Mouse (Mus musculus) kidney, embryonic 16.5 days (tissue): ENCODE data around the gene Gm906. TPM values are rescaled to one million over a fixed set of nuclear protein-coding genes. Genes with fewer than 3 reads are reported as not detected.
"Not testable (repeated sequence)": the region's sequence is repeated elsewhere in the genome, so short reads cannot be mapped to it uniquely, and the experiment has no call there.

ENCODE experiments used
- ATAC-seq: fragments of 200-750 bp; cut with Nextera tagmentation; 2 replicates; pipeline ENCODE4 v1.8.0; 2017; ENCODE audit warnings: moderate TSS enrichment; ENCODE audit not compliant: low FRiP score, low TSS enrichment
- H3K27ac ChIP-seq: fragments of 300-500 bp; sonication (generic); 2 replicates; pipeline ENCODE4 v1.5.1; 2014; ENCODE audit warnings: low read length
- H3K27me3 ChIP-seq: fragments of 300-500 bp; sonication (generic); 2 replicates; pipeline ENCODE4 v1.6.1; 2014; ENCODE audit warnings: low read length, control low read depth, mixed read lengths; ENCODE audit not compliant: insufficient read depth
- H3K36me3 ChIP-seq: fragments of 300-500 bp; sonication (generic); 2 replicates; pipeline ENCODE4 v1.6.1; 2014; ENCODE audit warnings: low read length, control low read depth, mixed read lengths; ENCODE audit not compliant: insufficient read depth
- H3K4me1 ChIP-seq: fragments of 300-500 bp; sonication (generic); 2 replicates; pipeline ENCODE4 v1.6.1; 2014; ENCODE audit warnings: low read length, control low read depth, mixed read lengths; ENCODE audit not compliant: insufficient read depth
- H3K4me2 ChIP-seq: fragments of 300-500 bp; sonication (generic); replicated peaks from 2 replicates; pipeline ENCODE4 v1.6.1; 2014; ENCODE audit warnings: low read depth, low read length
- H3K4me3 ChIP-seq: fragments of 300-500 bp; sonication (generic); 2 replicates; pipeline ENCODE4 v1.5.1; 2014; ENCODE audit warnings: mild to moderate bottlenecking, low read length
- H3K9ac ChIP-seq: fragments of 300-500 bp; sonication (generic); replicated peaks from 2 replicates; pipeline ENCODE4 v1.6.1; 2014; ENCODE audit warnings: low read length
- H3K9me3 ChIP-seq: fragments of 300-500 bp; sonication (generic); 2 replicates; pipeline ENCODE4 v1.6.1; 2016; ENCODE audit warnings: low read length, control low read depth
- WGBS: fragments of 180-500 bp; shearing (Covaris S2); extraction: QIAGEN DNeasy Blood & Tissue Kit; methylation state at CpG from one replicate; pipeline ENCODE4 v1.1.7; 2014; 5-methylcytosine and 5-hydroxymethylcytosine counted together
- microRNA-seq: library from miRNA; unstranded; fragments of <30 nt; microRNA quantifications from one replicate; pipeline ENCODE4, GENCODE M21; 2016
- polyA plus RNA-seq: library from polyadenylated mRNA; unstranded; fragments of >200 nt; fragmentation: Nextera tagmentation; extraction: Ambion mirVana; gene quantifications from 2 replicates; pipeline ENCODE4 v1.2.1, GENCODE M21; 2015

Gm906 gene
- 0.11 and 0.12 TPM in 2 replicates for polyA plus RNA-seq

GRCm38 (mm10) chr13:50250208-50250607 is at the start of gene Gm906:
Gene Gm906, minus strand, starts transcription at chr13:50250308.
- not testable (repeated sequence) for H3K9ac ChIP-seq, H3K36me3 ChIP-seq, H3K27ac ChIP-seq, ATAC-seq, H3K4me3 ChIP-seq, H3K4me1 ChIP-seq, H3K9me3 ChIP-seq, H3K27me3 ChIP-seq, H3K4me2 ChIP-seq
- 53% methylated on average over 3 of the region's 3 CpGs for WGBS

DNA sequence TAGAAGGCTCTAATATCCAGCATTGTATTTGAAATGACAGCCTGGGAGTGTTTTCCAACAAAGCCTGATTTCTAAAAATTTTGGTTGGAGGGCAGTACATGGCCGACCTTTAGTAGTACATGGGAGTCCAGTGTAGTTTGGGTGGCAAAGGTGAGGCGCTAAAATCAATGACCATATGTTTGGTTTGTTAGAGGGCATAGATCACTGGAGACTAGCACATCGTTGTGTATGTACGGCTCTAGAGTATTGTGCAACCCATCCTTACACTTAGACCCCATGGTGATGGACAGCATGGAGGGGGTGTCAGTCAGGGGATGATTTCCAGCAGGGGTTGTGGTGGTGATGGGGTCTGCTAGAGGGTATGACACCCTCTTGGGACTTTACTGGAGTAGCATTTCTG is 33.2 kb upstream of the Gm906 start:
- not testable (repeated sequence) for ATAC-seq, H3K27ac ChIP-seq, H3K4me2 ChIP-seq, H3K36me3 ChIP-seq, H3K4me1 ChIP-seq, H3K9ac ChIP-seq, H3K4me3 ChIP-seq, H3K9me3 ChIP-seq, H3K27me3 ChIP-seq
- 63% methylated on average over 1 of the region's 4 CpGs for whole genome bisulfite sequencing

DNA sequence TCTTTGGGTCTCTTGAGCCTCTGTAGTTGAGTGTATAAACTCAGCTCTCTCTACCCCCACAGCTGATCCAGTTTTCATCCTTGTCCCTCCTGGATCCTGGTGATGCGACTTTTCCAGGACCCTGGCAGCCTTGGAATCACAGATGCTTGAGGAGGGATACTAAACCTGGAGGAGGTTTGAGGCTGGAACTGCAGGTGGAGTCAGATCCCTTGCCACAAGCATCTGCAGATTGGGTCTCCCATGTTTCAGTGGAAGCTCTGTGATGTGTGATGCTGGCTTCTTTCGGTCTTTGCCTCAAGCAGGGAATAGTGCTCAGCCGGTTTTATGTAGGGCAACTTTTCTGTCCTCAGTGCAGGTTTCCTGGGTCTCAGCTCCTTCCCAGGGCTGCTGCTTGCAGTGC is 13.6 kb downstream of the Gm906 start:
- Histone ChIP-seq H3K36me3 (no peaks in the 10 kb centered on the region), H3K4me1 (no peaks in the 10 kb centered on the region), H3K4me2 (no peak overlapping the region), H3K27me3 (no peaks in the 10 kb centered on the region), H3K4me3 (no peak overlapping the region), H3K9me3 (no peaks in the 10 kb centered on the region), H3K27ac (no peak overlapping the region), H3K9ac (no peak overlapping the region)
- WGBS, result 88% methylated on average over 3 of the region's 3 CpGs
- no peak for ATAC-seq

DNA sequence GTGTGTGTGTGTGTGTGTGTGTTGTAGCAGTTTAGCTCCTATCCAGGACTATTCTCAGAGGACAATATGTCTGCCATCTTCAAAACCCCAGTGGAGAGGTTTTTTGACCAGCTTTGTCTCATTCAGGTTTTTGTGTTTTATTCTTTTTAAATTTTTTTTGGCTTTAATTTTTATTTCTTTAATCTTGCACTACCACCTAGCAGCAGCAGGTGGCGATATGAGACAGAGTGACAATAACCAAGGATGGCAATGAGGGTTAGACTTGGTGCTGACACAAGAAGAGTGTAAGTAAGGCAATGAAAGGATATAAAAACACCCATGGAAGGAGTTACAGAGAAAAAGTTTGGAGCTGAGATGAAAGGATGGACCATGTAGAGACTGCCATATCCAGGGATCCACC is 38.3 kb downstream of the Gm906 start:
- not testable (repeated sequence) for H3K4me2 ChIP-seq, H3K9ac ChIP-seq, H3K4me3 ChIP-seq, H3K9me3 ChIP-seq, ATAC-seq, H3K27ac ChIP-seq, H3K27me3 ChIP-seq, H3K4me1 ChIP-seq, H3K36me3 ChIP-seq
- WGBS, result 0% methylated on average over 1 of the region's 1 CpGs

GRCm38 (mm10) chr13:50210191-50210590 is 39.9 kb downstream of the Gm906 start:
- H3K9ac ChIP-seq, H3K4me3 ChIP-seq, H3K4me1 ChIP-seq, H3K27ac ChIP-seq, H3K4me2 ChIP-seq, H3K36me3 ChIP-seq, H3K9me3 ChIP-seq, ATAC-seq, H3K27me3 ChIP-seq: not testable (repeated sequence)

- 80% methylated on average over 2 of the region's 2 CpGs for WGBS
- not testable (repeated sequence) for H3K4me2 ChIP-seq, H3K9ac ChIP-seq, H3K36me3 ChIP-seq, H3K9me3 ChIP-seq, ATAC-seq, H3K27me3 ChIP-seq, H3K4me1 ChIP-seq, H3K4me3 ChIP-seq, H3K27ac ChIP-seq
Measured at GRCm38 (mm10) chr13:50209651-50210050, 40.5 kb downstream of the Gm906 start.

DNA sequence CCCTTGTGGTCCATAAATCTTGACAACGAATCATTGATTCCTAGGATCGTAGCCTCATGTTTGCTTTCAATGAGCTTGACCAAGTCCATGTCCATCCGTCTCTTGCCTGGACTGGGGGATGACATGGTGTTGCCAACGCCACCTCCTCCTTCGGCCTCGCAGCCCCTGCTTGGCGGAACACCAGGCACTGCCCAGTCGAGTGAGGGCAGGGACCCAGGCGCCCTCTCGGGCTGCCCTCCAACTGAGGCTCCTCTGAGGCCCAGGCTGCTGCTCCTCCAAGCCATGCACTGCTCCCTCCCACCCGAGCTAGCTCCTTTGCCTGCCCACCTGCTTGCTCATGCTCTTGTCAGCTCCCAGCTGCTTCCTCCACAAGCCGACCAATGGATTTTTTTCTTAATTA is 42.1 kb downstream of the Gm906 start:
- no peak overlapping the region for H3K9ac ChIP-seq
- no peak overlapping the region for H3K4me3 ChIP-seq
- no peaks in the 10 kb centered on the region for H3K4me1 ChIP-seq
- H3K4me2 ChIP-seq, result no peak overlapping the region
- H3K27ac ChIP-seq, result no peak overlapping the region
- no peaks in the 10 kb centered on the region for H3K9me3 ChIP-seq
- no peak for ATAC-seq
- WGBS, result 81% methylated on average over 12 of the region's 12 CpGs
- no peaks in the 10 kb centered on the region for H3K27me3 ChIP-seq
- H3K36me3 ChIP-seq, result no peaks in the 10 kb centered on the region

DNA sequence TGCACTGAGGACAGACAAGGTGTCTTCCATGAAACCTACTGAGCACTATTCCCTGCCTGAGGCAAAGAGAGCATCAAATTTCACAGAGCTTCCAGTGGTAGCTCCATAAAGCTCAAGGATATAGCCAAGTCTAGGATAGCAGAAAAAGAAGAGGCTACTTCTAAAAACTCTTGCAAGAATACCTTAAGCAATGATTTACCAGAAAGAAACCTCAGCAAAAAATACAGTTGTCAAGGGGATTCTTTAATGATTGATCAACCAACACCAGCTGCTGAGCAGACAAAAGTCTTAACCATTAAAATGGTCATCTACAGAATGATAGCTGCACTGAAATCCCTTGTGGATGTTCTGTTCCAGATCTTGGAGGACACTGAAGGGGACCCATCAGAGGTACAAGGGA is 53.3 kb downstream of the Gm906 start:
- not testable (repeated sequence) for H3K27me3 ChIP-seq, H3K27ac ChIP-seq, H3K36me3 ChIP-seq, H3K4me3 ChIP-seq, ATAC-seq, H3K9me3 ChIP-seq, H3K9ac ChIP-seq, H3K4me1 ChIP-seq, H3K4me2 ChIP-seq

Small RNA genes lying within 50 kb of the gene (microRNA-seq; reads per million reads assigned to microRNA genes)
- gene Gm24017, result not detected

Other genes starting within 250 kb of the Gm906 start
- 32.9 and 37.5 TPM in 2 replicates for gene Fbxw17, start 167.6 kb upstream of the Gm906 start, polyA plus RNA-seq
- gene Gm47429, start 193.6 kb upstream of the Gm906 start, polyA plus RNA-seq, result not detected in 2 replicates
- not detected in 2 replicates for gene Nutm2, start 217.0 kb upstream of the Gm906 start, polyA plus RNA-seq